Mouse (Mus musculus): Measurements from ENCODE around the gene Rabgap1l. TPM values are rescaled to one million over a fixed set of nuclear protein-coding genes. Genes with fewer than 3 reads are reported as not detected.

Gene Rabgap1l
- polyA plus RNA-seq, 1 experiment from 2014 or later: 27.0 TPM

- no peak overlapping the region for H3K27ac ChIP-seq (ENCODE audit: low read length)
- peak; percentile 53; the same call in 1 of the 2 replicates for ATAC-seq (ENCODE audit: insufficient read depth, low FRiP score)
- no peaks in the 10 kb centered on the region for H3K27me3 ChIP-seq (ENCODE audit: control insufficient read depth, insufficient read depth, low read length)
- H3K4me1 ChIP-seq (ENCODE audit: control insufficient read depth, insufficient read depth, low read length): no peaks in the 10 kb centered on the region
- H3K9ac ChIP-seq (ENCODE audit: low read length): no peak overlapping the region
- H3K9me3 ChIP-seq (replicated peaks; ENCODE audit: control insufficient read depth, low read length): no peaks in the 10 kb centered on the region
- H3K36me3 ChIP-seq (ENCODE audit: control insufficient read depth, insufficient read depth, low read length): no peaks in the 10 kb centered on the region
- no peak overlapping the region for H3K4me2 ChIP-seq (ENCODE audit: low read depth, low read length)
- no peak overlapping the region for H3K4me3 ChIP-seq (replicated peaks; ENCODE audit: low read length)
Observed at GRCm38 (mm10) chr1:160464148-160464547, 328.9 kb downstream of the Rabgap1l start.

- Histone ChIP-seq H3K36me3 (ENCODE audit: control insufficient read depth, insufficient read depth, low read length) (no peaks in the 10 kb centered on the region), H3K4me1 (ENCODE audit: control insufficient read depth, insufficient read depth, low read length) (no peaks in the 10 kb centered on the region), H3K27ac (ENCODE audit: low read length) (no peak overlapping the region), H3K4me3 (replicated peaks; ENCODE audit: low read length) (no peak overlapping the region), H3K27me3 (ENCODE audit: control insufficient read depth, insufficient read depth, low read length) (no peaks in the 10 kb centered on the region), H3K9ac (ENCODE audit: low read length) (no peak overlapping the region), H3K4me2 (ENCODE audit: low read depth, low read length) (no peak overlapping the region), H3K9me3 (replicated peaks; ENCODE audit: control insufficient read depth, low read length) (no peaks in the 10 kb centered on the region)
- no peak for ATAC-seq (ENCODE audit: insufficient read depth, low FRiP score)
- 93% methylated on average over 1 of the region's 1 CpGs for WGBS
Observed at GRCm38 (mm10) chr1:160460346-160460745, 332.7 kb downstream of the Rabgap1l start.

GRCm38 (mm10) chr1:160451663-160452062 is 341.3 kb downstream of the Rabgap1l start:
- Histone ChIP-seq H3K27ac (ENCODE audit: low read length) (no peak overlapping the region), H3K27me3 (ENCODE audit: control insufficient read depth, insufficient read depth, low read length) (no peaks in the 10 kb centered on the region), H3K9me3 (replicated peaks; ENCODE audit: control insufficient read depth, low read length) (no peaks in the 10 kb centered on the region), H3K4me2 (ENCODE audit: low read depth, low read length) (no peak overlapping the region), H3K4me1 (ENCODE audit: control insufficient read depth, insufficient read depth, low read length) (no peaks in the 10 kb centered on the region), H3K36me3 (ENCODE audit: control insufficient read depth, insufficient read depth, low read length) (no peaks in the 10 kb centered on the region), H3K4me3 (replicated peaks; ENCODE audit: low read length) (no peak overlapping the region), H3K9ac (ENCODE audit: low read length) (no peak overlapping the region)
- no peak for ATAC-seq (ENCODE audit: insufficient read depth, low FRiP score)
- 62% methylated on average over 2 of the region's 2 CpGs for WGBS

GRCm38 (mm10) chr1:160448681-160449080 is 344.3 kb downstream of the Rabgap1l start:
- H3K9me3 ChIP-seq (replicated peaks; ENCODE audit: control insufficient read depth, low read length): no peaks in the 10 kb centered on the region
- no peak overlapping the region for H3K27ac ChIP-seq (ENCODE audit: low read length)
- H3K4me3 ChIP-seq (replicated peaks; ENCODE audit: low read length): no peak overlapping the region
- H3K27me3 ChIP-seq (ENCODE audit: control insufficient read depth, insufficient read depth, low read length): no peaks in the 10 kb centered on the region
- ATAC-seq (ENCODE audit: insufficient read depth, low FRiP score): no peak
- H3K9ac ChIP-seq (ENCODE audit: low read length): no peak overlapping the region
- WGBS: 63% methylated on average over 2 of the region's 2 CpGs
- H3K36me3 ChIP-seq (ENCODE audit: control insufficient read depth, insufficient read depth, low read length): no peaks in the 10 kb centered on the region
- H3K4me1 ChIP-seq (ENCODE audit: control insufficient read depth, insufficient read depth, low read length): no peaks in the 10 kb centered on the region
- H3K4me2 ChIP-seq (ENCODE audit: low read depth, low read length): no peak overlapping the region

- Histone ChIP-seq H3K9ac (ENCODE audit: low read length) (no peak overlapping the region), H3K27me3 (ENCODE audit: control insufficient read depth, insufficient read depth, low read length) (no peaks in the 10 kb centered on the region), H3K4me2 (ENCODE audit: low read depth, low read length) (no peak overlapping the region), H3K4me3 (replicated peaks; ENCODE audit: low read length) (no peak overlapping the region), H3K9me3 (replicated peaks; ENCODE audit: control insufficient read depth, low read length) (no peaks in the 10 kb centered on the region), H3K27ac (ENCODE audit: low read length) (no peak overlapping the region), H3K36me3 (ENCODE audit: control insufficient read depth, insufficient read depth, low read length) (no peaks in the 10 kb centered on the region), H3K4me1 (ENCODE audit: control insufficient read depth, insufficient read depth, low read length) (no peaks in the 10 kb centered on the region)
- ATAC-seq (ENCODE audit: insufficient read depth, low FRiP score): no peak
- WGBS: 64% methylated on average over 1 of the region's 1 CpGs
Observed at GRCm38 (mm10) chr1:160446823-160447222, 346.2 kb downstream of the Rabgap1l start.

- H3K9me3 ChIP-seq (replicated peaks; ENCODE audit: control insufficient read depth, low read length): no peaks in the 10 kb centered on the region
- no peak overlapping the region for H3K4me3 ChIP-seq (replicated peaks; ENCODE audit: low read length)
- H3K4me1 ChIP-seq (ENCODE audit: control insufficient read depth, insufficient read depth, low read length): no peaks in the 10 kb centered on the region
- H3K4me2 ChIP-seq (ENCODE audit: low read depth, low read length): no peak overlapping the region
- H3K27me3 ChIP-seq (ENCODE audit: control insufficient read depth, insufficient read depth, low read length): no peaks in the 10 kb centered on the region
- H3K9ac ChIP-seq (ENCODE audit: low read length): no peak overlapping the region
- 85% methylated on average over 1 of the region's 1 CpGs for WGBS
- ATAC-seq (ENCODE audit: insufficient read depth, low FRiP score): no peak
- no peaks in the 10 kb centered on the region for H3K36me3 ChIP-seq (ENCODE audit: control insufficient read depth, insufficient read depth, low read length)
- no peak overlapping the region for H3K27ac ChIP-seq (ENCODE audit: low read length)
Observed at GRCm38 (mm10) chr1:160443506-160443905, 349.5 kb downstream of the Rabgap1l start.

GRCm38 (mm10) chr1:160441679-160442078 is 351.3 kb downstream of the Rabgap1l start:
- H3K9ac ChIP-seq (ENCODE audit: low read length): no peak overlapping the region
- H3K27me3 ChIP-seq (ENCODE audit: control insufficient read depth, insufficient read depth, low read length): no peaks in the 10 kb centered on the region
- ATAC-seq (ENCODE audit: insufficient read depth, low FRiP score): no peak
- H3K27ac ChIP-seq (ENCODE audit: low read length): no peak overlapping the region
- H3K4me2 ChIP-seq (ENCODE audit: low read depth, low read length): no peak overlapping the region
- 74% methylated on average over 2 of the region's 2 CpGs for WGBS
- no peaks in the 10 kb centered on the region for H3K4me1 ChIP-seq (ENCODE audit: control insufficient read depth, insufficient read depth, low read length)
- no peak overlapping the region for H3K4me3 ChIP-seq (replicated peaks; ENCODE audit: low read length)
- no peaks in the 10 kb centered on the region for H3K9me3 ChIP-seq (replicated peaks; ENCODE audit: control insufficient read depth, low read length)
- no peaks in the 10 kb centered on the region for H3K36me3 ChIP-seq (ENCODE audit: control insufficient read depth, insufficient read depth, low read length)

GRCm38 (mm10) chr1:160441161-160441560 is 351.9 kb downstream of the Rabgap1l start:
- Histone ChIP-seq H3K27ac (ENCODE audit: low read length) (no peak overlapping the region), H3K4me1 (ENCODE audit: control insufficient read depth, insufficient read depth, low read length) (no peaks in the 10 kb centered on the region), H3K27me3 (ENCODE audit: control insufficient read depth, insufficient read depth, low read length) (no peaks in the 10 kb centered on the region), H3K4me3 (replicated peaks; ENCODE audit: low read length) (no peak overlapping the region), H3K9me3 (replicated peaks; ENCODE audit: control insufficient read depth, low read length) (no peaks in the 10 kb centered on the region), H3K4me2 (ENCODE audit: low read depth, low read length) (no peak overlapping the region), H3K9ac (ENCODE audit: low read length) (no peak overlapping the region), H3K36me3 (ENCODE audit: control insufficient read depth, insufficient read depth, low read length) (no peaks in the 10 kb centered on the region)
- no peak for ATAC-seq (ENCODE audit: insufficient read depth, low FRiP score)
- 78% methylated on average over 5 of the region's 5 CpGs for WGBS

- 73% methylated on average over 4 of the region's 4 CpGs for whole genome bisulfite sequencing
- Histone ChIP-seq H3K4me3 (replicated peaks; ENCODE audit: low read length) (no peak overlapping the region), H3K9ac (ENCODE audit: low read length) (no peak overlapping the region), H3K27me3 (ENCODE audit: control insufficient read depth, insufficient read depth, low read length) (no peaks in the 10 kb centered on the region), H3K4me1 (ENCODE audit: control insufficient read depth, insufficient read depth, low read length) (no peaks in the 10 kb centered on the region), H3K9me3 (replicated peaks; ENCODE audit: control insufficient read depth, low read length) (no peaks in the 10 kb centered on the region), H3K27ac (ENCODE audit: low read length) (no peak overlapping the region), H3K36me3 (ENCODE audit: control insufficient read depth, insufficient read depth, low read length) (no peaks in the 10 kb centered on the region), H3K4me2 (ENCODE audit: low read depth, low read length) (no peak overlapping the region)
- no peak for ATAC-seq (ENCODE audit: insufficient read depth, low FRiP score)
Observed at GRCm38 (mm10) chr1:160438820-160439219, 354.2 kb downstream of the Rabgap1l start.

All from stomach, embryonic 16.5 days (tissue).